Mouse (Mus musculus): Measurements from ENCODE around the gene Dgki.

Dgki gene

DNA sequence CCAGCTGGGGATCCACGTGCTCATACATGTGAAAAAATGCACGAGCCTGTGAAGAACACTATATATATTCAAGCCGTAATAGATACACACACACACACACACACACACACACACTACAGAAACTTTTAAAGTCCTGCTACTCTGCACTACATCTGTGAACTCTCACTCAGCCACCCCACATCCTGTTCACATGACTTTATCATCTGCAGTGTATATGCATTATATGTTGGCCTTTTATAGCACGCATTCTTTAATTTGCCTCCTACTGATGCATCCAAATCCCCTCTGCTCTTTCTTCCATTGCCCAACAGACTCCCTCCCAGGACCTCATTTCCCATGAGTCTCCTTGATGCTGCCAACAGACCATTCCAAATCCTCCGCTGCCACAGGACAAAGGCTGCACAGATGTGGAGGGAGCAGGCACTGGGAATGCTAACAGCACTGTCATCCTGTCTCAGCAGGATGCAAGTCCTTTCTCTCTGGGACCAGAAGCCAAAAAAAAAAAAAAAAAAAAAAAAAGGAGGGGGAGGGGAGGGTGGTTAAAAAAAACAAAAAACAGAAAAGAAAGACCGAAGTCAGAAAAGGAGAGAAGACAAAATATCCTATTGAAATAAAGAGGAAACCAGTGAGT, 442.2 kb downstream of the Dgki start:
- DNase-seq (ENCODE audit: low read depth), result no peak

DNA sequence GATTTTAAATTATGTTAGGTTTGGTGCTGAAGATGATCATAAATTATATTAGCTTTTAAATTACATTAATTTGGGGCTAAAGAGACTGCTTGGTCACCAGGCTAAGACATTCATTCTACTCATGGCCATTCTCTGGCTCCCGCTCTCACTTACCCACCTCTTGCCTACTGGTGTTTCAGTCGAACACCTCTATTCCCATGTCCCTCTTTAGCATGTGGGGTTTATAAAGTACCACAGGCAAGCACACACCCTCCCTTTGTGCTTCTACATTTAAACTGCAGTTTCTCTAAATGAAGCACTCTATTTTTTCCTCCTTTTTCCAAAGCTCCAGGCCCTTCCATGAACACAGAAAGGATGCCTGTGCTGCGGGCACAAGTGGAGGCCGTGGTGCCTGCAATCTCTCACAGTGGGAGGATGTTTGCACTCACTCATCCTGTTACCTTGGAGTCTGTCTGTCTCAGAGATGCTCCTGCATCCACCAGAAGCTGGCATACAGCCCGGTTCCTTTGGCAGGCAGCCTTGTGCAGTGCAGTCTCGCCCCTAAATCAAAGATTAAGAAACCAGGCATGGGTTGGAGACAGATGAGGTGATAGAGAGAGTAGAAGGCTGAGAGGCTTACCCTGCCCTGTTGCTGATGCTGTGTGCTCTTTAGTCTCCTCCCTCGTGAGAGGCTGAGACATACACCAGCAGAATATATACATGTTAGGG, 449.4 kb downstream of the Dgki start:
- peak; percentile 94 for DNase-seq (ENCODE audit: low read depth)

DNA sequence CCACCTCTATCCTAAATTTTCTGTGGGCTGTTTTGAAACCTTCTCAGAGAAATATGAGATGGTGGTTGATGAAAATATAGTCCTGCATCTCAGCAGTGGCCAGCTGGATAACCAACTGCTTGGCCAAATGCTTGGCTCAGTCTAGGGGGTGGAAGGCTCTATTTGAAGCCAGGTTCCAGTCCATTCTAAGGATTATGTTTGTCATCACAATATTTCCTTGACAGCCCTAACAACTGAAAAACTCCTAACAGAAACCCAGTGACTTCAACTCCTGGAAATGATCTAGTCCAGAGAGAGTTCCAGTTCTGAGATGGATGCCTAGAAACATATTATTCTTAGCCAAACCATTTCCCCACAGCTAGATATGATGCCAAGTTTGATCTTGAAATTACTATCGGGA, 454.7 kb downstream of the Dgki start:
- peak; percentile 84 for DNase-seq (ENCODE audit: low read depth)

DNA sequence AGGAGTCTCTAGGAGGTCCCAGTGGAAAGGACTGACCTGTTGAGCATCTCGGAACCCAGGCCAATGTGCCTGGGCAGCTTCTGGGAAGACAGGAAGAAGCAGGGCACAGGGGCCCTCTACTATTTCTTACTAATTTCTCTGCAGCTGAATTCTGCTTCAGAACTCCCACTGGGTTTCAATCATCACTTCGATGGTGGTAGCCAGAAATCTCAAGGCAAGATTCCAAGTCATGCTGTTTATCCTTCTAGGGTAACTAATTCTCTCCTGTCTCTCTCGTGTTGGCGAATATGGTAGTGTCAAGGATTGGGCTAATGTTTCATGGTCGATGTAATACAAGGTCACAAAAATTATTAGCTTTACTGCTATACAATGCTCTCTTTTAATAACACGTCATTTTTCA, 455.7 kb downstream of the Dgki start:
- DNase-seq (ENCODE audit: low read depth), result peak; percentile 81

DNA sequence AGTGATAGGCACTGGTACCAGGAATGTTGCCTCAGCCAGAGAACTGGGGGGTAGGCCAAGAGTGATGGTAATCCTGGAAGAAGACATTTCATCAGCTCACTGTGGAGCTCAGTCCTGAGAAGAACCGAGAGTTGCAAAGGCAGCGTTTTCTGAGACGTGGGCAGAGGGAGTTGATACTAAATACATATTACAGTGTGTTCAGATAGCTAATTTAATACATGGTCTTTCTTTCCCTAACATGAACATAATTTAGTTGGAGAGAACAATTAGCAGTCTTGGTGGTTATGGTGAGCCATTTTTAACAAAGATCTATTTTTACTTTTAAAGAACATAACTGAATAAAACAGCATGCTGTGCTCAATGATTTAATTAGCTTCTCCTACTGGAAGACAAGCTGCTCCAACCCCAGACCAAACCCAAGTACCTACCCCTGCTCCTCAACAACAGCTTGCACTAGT, 456.9 kb downstream of the Dgki start:
- DNase-seq (ENCODE audit: low read depth), result peak; percentile 61

DNA sequence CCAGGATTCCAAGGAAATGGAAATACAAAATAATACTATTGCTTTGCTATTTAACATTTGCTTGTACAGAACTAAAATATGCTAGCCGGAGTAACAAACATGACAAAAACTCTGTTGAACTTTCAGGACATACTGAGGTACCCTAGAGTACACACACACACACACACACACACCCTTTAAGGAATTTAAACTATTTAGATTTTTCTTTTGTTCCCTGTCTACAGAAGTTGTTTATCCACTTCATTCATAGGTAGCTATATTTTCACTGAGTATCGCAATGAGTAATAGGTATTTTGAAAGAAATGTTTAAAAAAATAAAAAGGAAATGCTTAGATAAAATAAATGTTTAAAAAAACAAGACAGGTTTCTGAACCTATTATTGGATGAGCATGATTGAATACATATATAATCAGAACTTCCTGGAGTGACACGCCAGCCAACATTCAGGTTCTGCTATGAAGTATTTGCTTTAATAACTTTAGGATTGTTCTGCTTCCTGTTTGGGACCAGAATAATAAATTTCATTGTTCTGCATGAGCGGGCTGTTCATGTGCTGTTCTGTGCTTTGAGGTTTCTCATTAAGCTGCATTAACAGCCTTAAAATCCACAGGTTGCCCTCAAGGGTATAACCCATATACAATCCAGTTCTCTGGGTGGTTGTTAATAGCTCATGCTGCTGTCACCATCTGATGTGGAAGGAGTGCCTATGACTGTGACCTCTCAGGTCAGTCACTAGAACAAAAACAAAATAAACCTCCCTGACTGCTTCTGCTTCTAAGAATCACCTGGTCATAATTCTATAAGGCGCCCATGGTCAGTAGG, 457.7 kb downstream of the Dgki start:
- no peak for DNase-seq (ENCODE audit: low read depth)

DNA sequence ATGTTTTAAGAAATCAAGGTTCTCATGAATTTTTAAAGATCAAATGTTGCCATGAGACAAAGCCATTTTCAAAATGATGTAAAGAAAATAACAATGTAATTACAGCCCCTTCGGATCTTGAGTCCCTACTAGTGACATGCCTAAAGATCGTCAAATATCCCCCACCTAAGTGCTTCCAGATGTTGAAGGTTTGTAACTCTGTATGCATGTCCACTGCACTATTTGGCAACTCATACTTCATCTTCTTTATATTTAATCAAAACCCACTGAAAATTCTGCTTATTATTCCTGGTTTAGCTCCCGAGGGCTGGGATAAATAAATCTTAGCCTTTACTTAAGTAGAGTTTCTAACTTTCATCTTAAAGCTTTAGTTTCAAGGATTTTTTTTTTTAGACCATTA, 458.3 kb downstream of the Dgki start:
- DNase-seq (ENCODE audit: low read depth), result peak; percentile 62

DNA sequence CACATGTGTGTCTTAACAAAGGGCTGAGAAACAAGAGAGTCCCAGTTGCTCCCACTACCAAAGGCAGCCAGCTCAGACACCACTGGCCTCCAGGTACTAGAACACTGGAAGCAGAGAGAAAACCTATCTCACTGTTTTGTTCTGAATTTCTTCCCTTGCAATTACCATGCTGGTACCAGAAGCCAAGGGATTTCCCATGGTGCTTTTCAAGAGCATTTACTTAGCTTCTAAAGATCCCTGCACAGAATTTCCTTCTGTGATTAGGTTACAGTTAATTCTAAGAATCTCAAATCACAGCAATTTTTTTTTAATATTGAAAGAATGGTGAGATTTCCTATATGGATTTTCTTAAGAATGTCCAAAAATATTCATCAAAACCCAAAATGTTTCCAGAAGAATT, 458.8 kb downstream of the Dgki start:
- no peak for DNase-seq (ENCODE audit: low read depth)

DNA sequence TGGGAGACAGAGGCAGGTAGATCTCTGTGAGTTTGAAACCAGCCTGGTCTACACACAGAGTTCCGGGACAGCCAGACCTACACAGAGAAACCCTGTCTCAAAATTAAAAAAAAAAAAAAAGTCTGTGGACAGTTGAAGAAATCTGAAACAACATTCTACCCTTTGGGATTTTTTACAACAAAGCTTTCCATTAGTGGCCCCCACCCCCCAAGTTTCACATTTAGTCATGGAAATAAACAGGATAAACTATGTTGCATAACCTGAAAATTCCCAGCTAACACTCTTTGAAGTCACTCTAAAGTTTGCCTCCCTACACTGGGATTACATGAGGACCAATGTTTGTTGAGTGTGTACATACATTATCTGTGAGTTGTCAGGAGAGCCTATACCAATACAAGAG, 461.2 kb downstream of the Dgki start:
- no peak for DNase-seq (ENCODE audit: low read depth)

DNA sequence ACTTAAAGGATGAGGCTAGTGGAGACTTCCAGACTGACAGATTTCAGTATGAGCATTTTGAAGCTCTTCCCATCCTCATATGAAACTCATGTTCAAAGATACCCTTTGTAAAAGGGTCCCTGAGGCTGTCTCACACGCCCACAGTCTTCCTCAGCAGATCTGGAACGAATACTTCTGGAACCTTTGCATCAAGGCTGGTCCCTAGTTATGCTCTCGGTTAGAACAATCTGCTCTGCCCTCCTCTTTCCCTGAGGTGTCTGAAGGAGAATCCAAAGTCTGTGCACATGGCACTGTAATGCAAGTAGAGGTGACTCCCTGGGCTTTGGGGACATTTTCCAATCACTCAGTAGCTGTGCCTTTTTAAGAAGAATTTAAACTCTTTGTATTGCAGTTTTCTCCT, 464.6 kb downstream of the Dgki start:
- DNase-seq (ENCODE audit: low read depth), result no peak

DNA sequence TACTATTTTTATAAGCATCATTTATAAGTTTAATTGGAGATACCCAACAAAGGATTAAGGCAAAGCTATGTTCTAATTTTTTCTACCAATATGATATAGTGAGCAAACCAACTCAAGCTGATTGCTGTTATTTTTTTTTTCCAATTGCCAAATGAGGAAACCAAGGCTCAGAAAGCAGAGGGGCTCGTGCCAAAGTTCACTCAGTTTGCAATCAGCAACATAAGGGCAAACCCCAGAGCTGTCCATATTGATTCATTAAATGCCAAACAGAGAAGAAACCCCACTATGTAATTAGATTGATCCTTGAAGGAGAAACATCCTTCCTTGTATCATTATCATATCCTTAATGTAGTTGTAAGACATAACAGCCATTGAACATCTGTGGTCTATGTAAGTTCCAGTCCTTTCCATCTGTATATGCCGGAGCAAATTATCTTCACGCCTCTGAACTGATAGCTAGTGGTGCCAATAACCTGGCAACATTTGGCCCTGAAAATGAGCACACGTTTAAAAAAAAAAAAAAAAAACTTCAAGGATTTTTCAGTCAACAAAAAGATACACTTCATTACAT, 465.2 kb downstream of the Dgki start:
- DNase-seq (ENCODE audit: low read depth), result no peak

DNA sequence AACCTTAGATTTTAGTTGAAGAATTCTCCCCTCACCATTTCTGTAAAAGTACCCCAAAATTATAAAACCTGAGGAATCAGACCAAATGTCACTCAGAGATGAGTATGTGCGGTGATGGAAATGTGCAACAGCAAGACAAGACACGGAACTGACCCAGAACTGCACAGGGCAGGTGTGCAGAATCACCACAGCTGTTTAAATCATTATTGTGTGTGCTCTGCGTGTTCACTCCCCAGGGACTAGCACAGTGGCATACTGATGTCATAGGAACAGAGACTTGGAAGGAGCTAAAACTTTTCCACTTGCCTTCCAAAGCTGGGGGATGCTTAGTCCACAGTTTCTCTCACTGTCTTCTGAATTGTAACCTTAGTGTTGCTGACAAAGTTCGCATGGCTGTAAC, 467.3 kb downstream of the Dgki start:
- peak; percentile 24 for DNase-seq (ENCODE audit: low read depth)

DNA sequence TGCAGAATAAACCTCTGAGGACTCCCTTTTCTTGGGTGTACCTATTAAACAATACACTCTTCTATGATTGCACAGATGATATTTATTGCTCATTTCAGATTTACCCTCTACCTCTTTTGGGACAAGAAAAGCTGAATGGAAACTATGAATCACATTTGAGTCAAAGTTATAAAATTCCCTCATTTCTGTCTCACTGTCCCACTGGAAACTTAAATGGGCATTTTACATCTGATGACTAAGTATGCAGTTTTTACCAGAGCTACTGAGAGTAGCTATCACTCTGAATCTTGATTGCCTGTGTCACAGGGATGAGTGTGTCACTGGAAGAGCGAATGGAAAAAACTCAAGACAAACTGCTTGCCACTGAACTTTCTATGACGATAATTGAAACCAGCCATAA, 467.8 kb downstream of the Dgki start:
- peak; percentile 68 for DNase-seq (ENCODE audit: low read depth)

DNA sequence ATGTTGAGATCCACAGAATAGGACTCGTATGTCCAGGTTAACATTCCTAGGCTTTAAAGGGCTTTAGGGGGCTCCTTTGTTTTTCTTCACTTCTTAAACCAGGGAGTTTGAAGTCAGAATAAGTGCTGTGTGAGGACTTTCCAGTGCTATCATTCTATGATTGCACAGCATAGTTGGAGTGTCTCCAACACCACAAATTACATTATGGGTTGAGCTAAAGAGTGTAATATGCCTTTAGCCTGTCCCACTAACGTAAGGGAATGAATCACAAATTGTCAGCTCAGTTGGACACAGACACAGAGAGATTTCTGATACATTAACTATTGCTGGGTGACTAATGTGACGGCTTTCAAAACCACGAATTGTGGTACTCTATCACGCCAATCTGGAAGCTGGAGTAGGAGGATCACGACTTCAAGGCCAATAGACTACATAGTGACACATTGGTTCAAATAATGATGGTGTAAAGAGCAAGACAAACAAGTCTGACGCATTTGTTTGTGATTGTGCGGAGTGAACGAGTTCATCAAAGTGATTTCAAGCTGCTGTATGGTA, 469.5 kb downstream of the Dgki start:
- DNase-seq (ENCODE audit: low read depth), result peak; percentile 95

DNA sequence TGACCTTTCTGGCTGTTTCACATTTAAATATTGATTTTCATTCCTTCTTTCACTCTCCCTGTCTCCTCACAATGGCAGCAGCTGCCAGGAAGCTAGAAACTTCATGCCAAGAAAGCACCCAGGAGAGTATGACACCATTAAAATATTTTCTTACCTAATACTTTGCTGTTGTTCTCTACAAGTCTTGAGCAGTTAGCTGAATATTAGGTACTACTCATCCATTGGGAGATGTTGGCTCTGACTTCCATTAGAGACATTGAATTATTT, 480.3 kb downstream of the Dgki start:
- DNase-seq (ENCODE audit: low read depth), result peak; percentile 79

DNA sequence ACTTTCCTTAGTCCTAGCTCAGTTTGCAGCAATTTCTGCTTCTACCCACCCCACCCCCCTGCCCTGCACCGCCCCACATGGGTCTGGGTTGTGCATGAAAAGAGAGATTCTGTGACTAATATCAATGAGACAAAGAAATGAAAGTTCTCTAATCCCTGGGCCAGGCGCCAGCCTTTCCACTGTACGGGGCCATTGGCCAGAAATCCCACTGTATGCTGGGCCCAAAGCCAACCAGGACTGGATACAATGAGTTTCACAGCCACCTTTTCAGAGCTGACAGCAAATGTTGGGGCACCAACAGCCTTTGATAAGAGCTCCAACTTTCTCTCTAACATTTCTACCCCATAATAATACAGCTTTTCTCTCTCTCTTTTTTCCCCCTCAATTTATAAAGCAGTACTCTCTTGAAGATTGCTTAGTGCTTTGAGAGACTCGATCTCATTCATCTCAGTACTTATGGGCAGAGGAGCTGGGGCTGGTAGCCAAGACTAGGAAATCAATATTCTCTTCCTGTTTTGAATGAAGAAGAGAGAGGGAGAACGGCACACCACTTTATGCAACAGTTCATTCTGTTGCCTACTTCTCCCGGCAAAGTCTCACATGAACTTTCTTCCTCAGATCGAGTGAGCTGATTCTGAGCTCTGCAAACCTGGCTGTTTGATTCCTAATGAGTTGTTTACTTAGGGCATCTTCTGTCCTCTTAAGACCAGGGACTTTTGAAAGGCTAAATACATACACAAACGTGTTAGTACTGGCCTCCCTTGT, 480.8 kb downstream of the Dgki start:
- peak; percentile 98 for DNase-seq (ENCODE audit: low read depth)

DNA sequence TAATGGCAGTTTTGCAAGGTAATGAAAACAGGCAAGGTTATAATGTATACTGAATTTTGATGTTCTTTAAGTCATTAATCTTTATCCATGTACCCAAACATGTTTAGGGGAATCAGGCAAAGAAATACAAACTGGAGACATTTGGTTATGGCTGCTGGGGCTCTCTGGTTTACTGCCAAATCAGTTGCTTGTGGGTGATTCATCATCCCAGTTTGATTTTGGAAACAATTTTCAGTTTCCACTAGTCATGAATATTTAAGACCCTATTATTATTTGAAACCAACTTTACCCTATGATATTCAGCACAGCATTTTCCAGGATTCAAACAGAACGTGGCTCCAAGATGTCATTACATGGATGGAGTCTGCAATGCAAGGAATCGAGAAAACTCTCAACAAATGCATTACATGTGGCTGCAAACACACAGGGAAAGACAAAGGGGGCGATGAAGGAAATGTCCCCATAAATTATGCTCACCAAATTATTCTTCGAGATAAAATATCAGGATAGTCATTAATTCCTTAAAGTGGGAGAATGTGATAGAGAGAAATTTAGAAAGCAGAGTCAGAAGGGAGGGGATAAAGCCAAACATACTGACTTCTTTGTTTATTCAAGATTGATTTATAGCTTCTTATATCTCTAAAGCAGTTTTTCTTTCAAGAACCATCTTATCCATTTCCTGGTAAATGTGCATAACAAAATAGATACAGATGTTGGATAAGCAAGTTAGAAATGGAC, 481.5 kb downstream of the Dgki start:
- peak; percentile 85 for DNase-seq (ENCODE audit: low read depth)

DNA sequence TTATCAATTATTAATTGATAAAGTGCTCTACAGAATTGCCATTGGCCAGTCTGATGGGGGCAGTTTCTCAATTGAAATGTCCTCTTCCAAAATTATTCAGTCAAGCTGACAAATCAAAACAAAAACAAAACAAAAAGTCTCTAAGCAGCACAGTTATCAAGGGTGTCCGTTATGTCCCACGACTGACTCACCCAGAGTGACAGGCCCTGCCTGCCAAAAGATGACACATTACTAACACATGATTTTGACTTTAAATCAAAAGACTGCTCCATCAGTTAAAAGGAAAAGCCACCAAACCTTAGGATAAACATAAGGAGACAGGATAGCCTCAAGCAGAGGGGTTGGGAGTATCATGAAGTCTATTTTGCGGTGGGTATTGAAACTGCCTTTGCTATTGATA, 483.3 kb downstream of the Dgki start:
- no peak for DNase-seq (ENCODE audit: low read depth)

DNA sequence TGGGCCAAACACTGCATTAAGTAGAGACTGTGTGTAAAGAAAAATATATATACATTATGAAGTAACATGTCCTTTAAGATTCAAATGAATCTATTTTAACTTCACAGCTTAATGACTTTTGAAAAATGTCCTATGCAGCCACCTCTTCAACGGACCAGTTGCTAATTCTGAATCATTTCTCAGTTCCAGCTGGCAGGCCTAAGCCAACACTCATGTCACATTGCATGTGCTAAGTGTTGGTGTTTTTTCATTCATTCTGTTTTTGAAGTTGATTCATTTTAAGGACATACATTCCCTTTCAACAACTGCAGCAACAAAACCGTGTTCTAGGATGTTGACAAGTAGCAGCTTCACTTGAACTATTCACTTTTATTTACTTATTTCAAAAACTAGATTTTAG, 484.0 kb downstream of the Dgki start:
- DNase-seq (ENCODE audit: low read depth), result no peak

DNA sequence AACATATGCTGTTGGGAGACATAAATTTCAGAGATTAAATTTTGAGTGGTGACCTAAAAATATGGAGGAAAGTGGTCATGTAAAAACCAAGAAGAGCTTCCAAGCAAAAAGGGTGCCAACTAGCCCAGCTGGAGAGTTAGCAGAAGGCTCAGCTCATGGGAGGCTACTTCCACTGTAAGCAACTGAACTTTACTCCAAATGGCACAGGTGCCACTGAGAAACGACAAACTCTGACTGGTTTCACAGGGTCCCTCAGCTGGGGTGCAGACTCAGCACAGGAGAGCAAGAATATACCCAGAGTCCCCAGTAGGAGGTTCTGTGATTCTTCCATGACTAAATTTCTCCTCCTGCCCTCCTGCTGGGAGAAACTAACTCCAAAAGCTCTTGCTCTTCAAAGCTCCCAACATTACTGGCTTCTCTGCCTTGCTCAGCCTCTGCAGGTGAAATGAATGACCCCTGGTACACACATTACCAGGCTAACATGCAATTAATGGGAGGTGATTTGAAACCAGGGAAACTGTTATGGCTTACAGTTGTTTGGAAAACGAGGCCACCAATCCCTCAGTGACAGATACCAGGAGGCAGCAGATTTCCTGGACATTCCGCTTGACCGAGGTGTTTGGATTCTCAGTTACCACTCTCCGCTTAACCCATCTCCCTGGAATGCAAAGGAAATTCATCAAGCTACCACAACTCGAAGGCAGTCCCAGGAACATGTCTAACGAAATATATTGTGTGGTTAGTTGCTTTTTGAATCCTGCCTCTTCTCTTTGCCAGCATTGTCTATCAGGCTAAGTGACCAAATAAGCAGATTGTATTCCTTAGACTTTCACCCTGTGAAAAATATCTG, 487.1 kb downstream of the Dgki start:
- peak; percentile 68 for DNase-seq (ENCODE audit: low read depth)
